Mouse (Mus musculus): Measurements from ENCODE around the gene Tmem213. TPM values are rescaled to one million over a fixed set of nuclear protein-coding genes. Genes with fewer than 3 reads are reported as not detected.

Gene Tmem213
- polyA plus RNA-seq, 1 experiment from 2014 or later, result not detected

- H3K4me3 ChIP-seq (ENCODE audit: low read depth, low read length), result no peak overlapping the region
- no peaks in the 10 kb centered on the region for H3K4me1 ChIP-seq (replicated peaks; ENCODE audit: control insufficient read depth, insufficient read depth, low read length)
- H3K9me3 ChIP-seq (ENCODE audit: control insufficient read depth, low read length), result no peaks in the 10 kb centered on the region
- no peak for DNase-seq (ENCODE audit: low spot score)
- no peak overlapping the region for H3K9ac ChIP-seq (ENCODE audit: low read length)
- ATAC-seq (replicated peaks; ENCODE audit: low FRiP score), result no peak
- 94% methylated on average over 3 of the region's 3 CpGs for WGBS
- H3K36me3 ChIP-seq (ENCODE audit: control insufficient read depth, insufficient read depth, low read length), result no peaks in the 10 kb centered on the region; the same call in 1 of the 2 replicates
- no peak overlapping the region for H3K4me2 ChIP-seq (ENCODE audit: low read depth, low read length, severe bottlenecking)
- H3K27me3 ChIP-seq (ENCODE audit: control insufficient read depth, insufficient read depth, low read length), result no peaks in the 10 kb centered on the region
- no peak overlapping the region for H3K27ac ChIP-seq (ENCODE audit: low read depth, low read length)
These were observed 30.0 kb downstream of the Tmem213 start for GRCm38 (mm10) chr6:38139086-38139485.

GRCm38 (mm10) chr6:38140402-38140801 lies 31.3 kb downstream of the Tmem213 start:
- Histone ChIP-seq H3K9ac (ENCODE audit: low read length) (no peak overlapping the region), H3K4me1 (replicated peaks; ENCODE audit: control insufficient read depth, insufficient read depth, low read length) (no peaks in the 10 kb centered on the region), H3K36me3 (ENCODE audit: control insufficient read depth, insufficient read depth, low read length) (no peaks in the 10 kb centered on the region), H3K4me3 (ENCODE audit: low read depth, low read length) (no peak overlapping the region), H3K27me3 (ENCODE audit: control insufficient read depth, insufficient read depth, low read length) (no peaks in the 10 kb centered on the region), H3K27ac (ENCODE audit: low read depth, low read length) (no peak overlapping the region), H3K9me3 (ENCODE audit: control insufficient read depth, low read length) (no peaks in the 10 kb centered on the region), H3K4me2 (ENCODE audit: low read depth, low read length, severe bottlenecking) (no peak overlapping the region)
- DNase-seq (ENCODE audit: low spot score) (no peak), ATAC-seq (replicated peaks; ENCODE audit: low FRiP score) (no peak)
- 91% methylated on average over 9 of the region's 9 CpGs for WGBS

GRCm38 (mm10) chr6:38144161-38144998 lies 35.3 kb downstream of the Tmem213 start:
- no peaks in the 10 kb centered on the region for H3K4me1 ChIP-seq (replicated peaks; ENCODE audit: control insufficient read depth, insufficient read depth, low read length)
- DNase-seq (ENCODE audit: low spot score) (no peak), ATAC-seq (replicated peaks; ENCODE audit: low FRiP score) (no peak)
- 83% methylated on average over 9 of the region's 9 CpGs for WGBS
- H3K9me3 ChIP-seq (ENCODE audit: control insufficient read depth, low read length), result no peaks in the 10 kb centered on the region
- H3K27ac ChIP-seq (ENCODE audit: low read depth, low read length), result no peak overlapping the region
- H3K9ac ChIP-seq (ENCODE audit: low read length), result no peak overlapping the region
- H3K27me3 ChIP-seq (ENCODE audit: control insufficient read depth, insufficient read depth, low read length), result no peaks in the 10 kb centered on the region
- H3K4me3 ChIP-seq (ENCODE audit: low read depth, low read length), result no peak overlapping the region
- no peak overlapping the region for H3K4me2 ChIP-seq (ENCODE audit: low read depth, low read length, severe bottlenecking)
- H3K36me3 ChIP-seq (ENCODE audit: control insufficient read depth, insufficient read depth, low read length), result no peaks in the 10 kb centered on the region; the same call in 1 of the 2 replicates

- 62% methylated on average over 8 of the region's 8 CpGs for WGBS
- H3K9me3 ChIP-seq (ENCODE audit: control insufficient read depth, low read length), result no peaks in the 10 kb centered on the region
- ATAC-seq (replicated peaks; ENCODE audit: low FRiP score) (no peak), DNase-seq (ENCODE audit: low spot score) (no peak)
- H3K36me3 ChIP-seq (ENCODE audit: control insufficient read depth, insufficient read depth, low read length), result no peaks in the 10 kb centered on the region; the same call in 1 of the 2 replicates
- no peak overlapping the region for H3K4me2 ChIP-seq (ENCODE audit: low read depth, low read length, severe bottlenecking)
- no peak overlapping the region for H3K4me3 ChIP-seq (ENCODE audit: low read depth, low read length)
- H3K27me3 ChIP-seq (ENCODE audit: control insufficient read depth, insufficient read depth, low read length), result no peaks in the 10 kb centered on the region
- H3K9ac ChIP-seq (ENCODE audit: low read length), result no peak overlapping the region
- no peaks in the 10 kb centered on the region for H3K4me1 ChIP-seq (replicated peaks; ENCODE audit: control insufficient read depth, insufficient read depth, low read length)
- H3K27ac ChIP-seq (ENCODE audit: low read depth, low read length), result no peak overlapping the region
These were observed 36.5 kb downstream of the Tmem213 start for GRCm38 (mm10) chr6:38145463-38146065.

GRCm38 (mm10) chr6:38147301-38147700 lies 38.2 kb downstream of the Tmem213 start:
- DNase-seq (ENCODE audit: low spot score) (no peak), ATAC-seq (replicated peaks; ENCODE audit: low FRiP score) (no peak)
- no peak overlapping the region for H3K27ac ChIP-seq (ENCODE audit: low read depth, low read length)
- no peaks in the 10 kb centered on the region for H3K9me3 ChIP-seq (ENCODE audit: control insufficient read depth, low read length)
- no peak overlapping the region for H3K9ac ChIP-seq (ENCODE audit: low read length)
- no peak overlapping the region for H3K4me2 ChIP-seq (ENCODE audit: low read depth, low read length, severe bottlenecking)
- no peak overlapping the region for H3K4me3 ChIP-seq (ENCODE audit: low read depth, low read length)
- WGBS, result 81% methylated on average over 5 of the region's 5 CpGs
- no peaks in the 10 kb centered on the region for H3K27me3 ChIP-seq (ENCODE audit: control insufficient read depth, insufficient read depth, low read length)
- H3K4me1 ChIP-seq (replicated peaks; ENCODE audit: control insufficient read depth, insufficient read depth, low read length), result no peaks in the 10 kb centered on the region
- no peaks in the 10 kb centered on the region; the same call in 1 of the 2 replicates for H3K36me3 ChIP-seq (ENCODE audit: control insufficient read depth, insufficient read depth, low read length)

GRCm38 (mm10) chr6:38148626-38149025 lies 39.6 kb downstream of the Tmem213 start:
- ATAC-seq (replicated peaks; ENCODE audit: low FRiP score), result no peak
- Histone ChIP-seq H3K36me3 (ENCODE audit: control insufficient read depth, insufficient read depth, low read length) (no peaks in the 10 kb centered on the region; the same call in 1 of the 2 replicates), H3K9ac (ENCODE audit: low read length) (no peak overlapping the region), H3K27ac (ENCODE audit: low read depth, low read length) (no peak overlapping the region), H3K4me2 (ENCODE audit: low read depth, low read length, severe bottlenecking) (no peak overlapping the region), H3K27me3 (ENCODE audit: control insufficient read depth, insufficient read depth, low read length) (no peaks in the 10 kb centered on the region), H3K4me3 (ENCODE audit: low read depth, low read length) (no peak overlapping the region), H3K4me1 (replicated peaks; ENCODE audit: control insufficient read depth, insufficient read depth, low read length) (no peaks in the 10 kb centered on the region), H3K9me3 (ENCODE audit: control insufficient read depth, low read length) (no peaks in the 10 kb centered on the region)
- 87% methylated on average over 10 of the region's 10 CpGs for WGBS
- no peak for DNase-seq (ENCODE audit: low spot score)

- ATAC-seq (replicated peaks; ENCODE audit: low FRiP score), result no peak
- Histone ChIP-seq H3K4me2 (ENCODE audit: low read depth, low read length, severe bottlenecking) (no peak overlapping the region), H3K4me1 (replicated peaks; ENCODE audit: control insufficient read depth, insufficient read depth, low read length) (no peaks in the 10 kb centered on the region), H3K4me3 (ENCODE audit: low read depth, low read length) (no peak overlapping the region), H3K36me3 (ENCODE audit: control insufficient read depth, insufficient read depth, low read length) (no peaks in the 10 kb centered on the region; the same call in 1 of the 2 replicates), H3K27ac (ENCODE audit: low read depth, low read length) (no peak overlapping the region), H3K9ac (ENCODE audit: low read length) (no peak overlapping the region), H3K27me3 (ENCODE audit: control insufficient read depth, insufficient read depth, low read length) (no peaks in the 10 kb centered on the region), H3K9me3 (ENCODE audit: control insufficient read depth, low read length) (no peaks in the 10 kb centered on the region)
- WGBS, result 80% methylated on average over 19 of the region's 19 CpGs
- DNase-seq (ENCODE audit: low spot score), result peak; percentile 50
These were observed 40.4 kb downstream of the Tmem213 start for GRCm38 (mm10) chr6:38149483-38149882.

- no peak overlapping the region for H3K4me3 ChIP-seq (ENCODE audit: low read depth, low read length)
- no peak overlapping the region for H3K4me2 ChIP-seq (ENCODE audit: low read depth, low read length, severe bottlenecking)
- no peak overlapping the region for H3K27ac ChIP-seq (ENCODE audit: low read depth, low read length)
- ATAC-seq (replicated peaks; ENCODE audit: low FRiP score) (no peak), DNase-seq (ENCODE audit: low spot score) (no peak)
- no peaks in the 10 kb centered on the region; the same call in 1 of the 2 replicates for H3K36me3 ChIP-seq (ENCODE audit: control insufficient read depth, insufficient read depth, low read length)
- no peaks in the 10 kb centered on the region for H3K4me1 ChIP-seq (replicated peaks; ENCODE audit: control insufficient read depth, insufficient read depth, low read length)
- no peaks in the 10 kb centered on the region for H3K9me3 ChIP-seq (ENCODE audit: control insufficient read depth, low read length)
- 85% methylated on average over 11 of the region's 11 CpGs for WGBS
- H3K9ac ChIP-seq (ENCODE audit: low read length), result no peak overlapping the region
- no peaks in the 10 kb centered on the region for H3K27me3 ChIP-seq (ENCODE audit: control insufficient read depth, insufficient read depth, low read length)
These were observed 43.2 kb downstream of the Tmem213 start for GRCm38 (mm10) chr6:38152305-38152704.
